Mouse (Mus musculus) midbrain, embryonic 14.5 days (tissue): ENCODE measurements around the gene Ccl9. TPM values are rescaled to one million over a fixed set of nuclear protein-coding genes. Genes with fewer than 3 reads are reported as not detected.

Source experiments
- ATAC-seq: fragments of 200-750 bp; cut with Nextera tagmentation; 2 replicates; pipeline ENCODE4 v1.8.0; 2017; ENCODE audit warnings: moderate number of reproducible peaks, moderate library complexity; ENCODE audit not compliant: low FRiP score, low TSS enrichment
- DNase-seq: peaks from one replicate; pipeline ENCODE4 v3.0.0-alpha.2; 2015
- H3K27ac ChIP-seq: fragments of 300-500 bp; sonication (generic); replicated peaks from 2 replicates; pipeline ENCODE4 v1.5.1; 2014; ENCODE audit warnings: mild to moderate bottlenecking, low read depth, low read length, moderate library complexity
- H3K27me3 ChIP-seq: fragments of 300-500 bp; sonication (generic); 2 replicates; pipeline ENCODE4 v1.6.1; 2014; ENCODE audit warnings: low read length, control low read depth, mixed read lengths; ENCODE audit not compliant: control insufficient read depth, insufficient read depth
- H3K36me3 ChIP-seq: fragments of 300-500 bp; sonication (generic); 2 replicates; pipeline ENCODE4 v1.6.1; 2014; ENCODE audit warnings: low read length, control low read depth; ENCODE audit not compliant: control insufficient read depth, insufficient read depth
- H3K4me1 ChIP-seq: fragments of 300-500 bp; sonication (generic); 2 replicates; pipeline ENCODE4 v1.6.1; 2014; ENCODE audit warnings: mild to moderate bottlenecking, antibody characterized with exemption, low read length, control low read depth; ENCODE audit not compliant: control insufficient read depth, insufficient read depth
- H3K4me2 ChIP-seq: fragments of 300-500 bp; sonication (generic); 2 replicates; pipeline ENCODE4 v1.6.1; 2014; ENCODE audit warnings: mild to moderate bottlenecking, low read length, moderate library complexity
- H3K4me3 ChIP-seq: fragments of 300-500 bp; sonication (generic); replicated peaks from 2 replicates; pipeline ENCODE4 v1.5.1; 2014; ENCODE audit warnings: low read depth, low read length
- H3K9ac ChIP-seq: fragments of 300-500 bp; sonication (generic); replicated peaks from 2 replicates; pipeline ENCODE4 v1.6.1; 2014; ENCODE audit warnings: mild to moderate bottlenecking, low read length, moderate library complexity
- H3K9me3 ChIP-seq: fragments of 300-500 bp; sonication (generic); 2 replicates; pipeline ENCODE4 v1.6.1; 2016; ENCODE audit warnings: low read length, control low read depth, mixed read lengths; ENCODE audit not compliant: control insufficient read depth
- whole genome bisulfite sequencing: fragments of 180-500 bp; shearing (Covaris S2); extraction: QIAGEN DNeasy Blood & Tissue Kit; methylation state at CpG from one replicate; pipeline ENCODE4 v1.1.7; 2014; 5-methylcytosine and 5-hydroxymethylcytosine counted together
- polyA plus RNA-seq: library from polyadenylated mRNA; unstranded; fragments of >200 nt; fragmentation: Nextera tagmentation; extraction: Ambion mirVana; gene quantifications from 2 replicates; pipeline ENCODE4 v1.2.1, GENCODE M21; 2014

Ccl9 gene
- polyA plus RNA-seq, 1 experiment from 2014 or later: 6.9 TPM

DNA sequence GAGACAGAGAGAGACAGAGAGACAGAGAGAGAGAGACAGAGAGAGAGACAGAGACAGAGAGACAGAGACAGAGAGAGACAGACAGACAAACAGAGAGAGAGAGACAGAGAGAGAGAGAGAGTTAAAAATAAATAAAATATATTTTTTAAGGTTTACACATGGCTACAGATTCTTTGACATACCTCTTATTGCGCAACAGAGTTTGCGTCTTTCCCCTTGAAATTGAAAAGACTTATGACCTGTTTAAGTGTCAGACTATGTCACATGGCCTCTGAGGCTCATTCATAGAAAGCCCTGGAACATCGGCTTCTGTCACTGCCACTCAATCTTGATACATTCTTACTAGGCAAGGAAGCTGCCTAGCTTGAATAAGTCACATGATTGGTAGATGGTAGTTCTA, 25.0 kb upstream of the Ccl9 start:
- no peaks in the 10 kb centered on the region for H3K27me3 ChIP-seq
- H3K36me3 ChIP-seq: no peaks in the 10 kb centered on the region
- H3K4me3 ChIP-seq: no peak overlapping the region
- H3K9me3 ChIP-seq: no peaks in the 10 kb centered on the region
- no peaks in the 10 kb centered on the region for H3K4me1 ChIP-seq
- 95% methylated on average over 3 of the region's 3 CpGs for WGBS
- no peak overlapping the region for H3K4me2 ChIP-seq
- DNase-seq: no peak
- no peak for ATAC-seq
- H3K27ac ChIP-seq: no peak overlapping the region
- no peak overlapping the region for H3K9ac ChIP-seq

DNA sequence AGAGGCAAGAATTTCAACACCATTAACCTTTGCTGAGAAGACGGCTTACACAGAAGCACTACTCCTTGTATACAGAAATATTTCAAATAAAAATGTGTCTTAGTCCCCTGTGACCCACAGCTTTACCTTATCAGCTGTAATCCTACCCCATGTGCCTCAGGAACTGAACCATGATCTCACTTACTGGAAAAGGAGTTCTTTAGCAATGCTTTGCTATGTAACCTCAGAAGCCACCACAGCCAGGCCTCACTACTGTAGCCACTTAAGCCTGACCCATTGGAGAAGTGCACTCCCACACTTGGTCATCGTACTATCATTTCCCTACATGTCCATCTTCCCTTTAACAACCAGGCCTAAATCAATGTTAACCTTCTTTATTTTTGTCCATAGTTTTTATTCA, 22.1 kb upstream of the Ccl9 start:
- DNase-seq: no peak
- ATAC-seq: no peak
- Histone ChIP-seq H3K4me2 (no peak overlapping the region), H3K9ac (no peak overlapping the region), H3K36me3 (no peaks in the 10 kb centered on the region), H3K4me3 (no peak overlapping the region), H3K9me3 (no peaks in the 10 kb centered on the region), H3K27ac (no peak overlapping the region), H3K4me1 (no peaks in the 10 kb centered on the region), H3K27me3 (no peaks in the 10 kb centered on the region)
- 97% methylated on average over 2 of the region's 2 CpGs for WGBS

DNA sequence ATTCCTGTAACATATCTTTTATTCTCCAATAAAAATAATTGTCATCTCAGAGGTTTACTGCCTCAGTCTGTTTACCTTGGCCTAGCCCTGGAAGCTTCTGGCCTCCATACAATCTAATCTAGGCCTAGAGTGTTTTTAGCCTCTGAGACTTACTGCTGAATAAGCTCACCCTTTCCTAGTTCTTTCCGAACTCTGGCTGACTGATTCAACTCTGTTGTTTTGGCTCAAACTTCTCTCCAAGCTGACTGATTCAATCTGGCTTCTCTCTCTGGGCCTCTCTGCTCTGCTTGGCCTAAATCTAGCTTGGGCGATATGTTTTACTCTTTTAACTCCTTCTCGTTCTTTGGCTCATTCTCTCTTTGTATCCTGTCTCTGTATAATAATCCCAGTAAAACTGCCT, 20.6 kb upstream of the Ccl9 start:
- Histone ChIP-seq H3K36me3 (no peaks in the 10 kb centered on the region), H3K9me3 (no peaks in the 10 kb centered on the region), H3K27ac (no peak overlapping the region), H3K4me3 (no peak overlapping the region), H3K9ac (no peak overlapping the region), H3K4me2 (no peak overlapping the region), H3K27me3 (no peaks in the 10 kb centered on the region), H3K4me1 (no peaks in the 10 kb centered on the region)
- WGBS: 88% methylated on average over 3 of the region's 3 CpGs
- no peak for ATAC-seq
- no peak for DNase-seq

DNA sequence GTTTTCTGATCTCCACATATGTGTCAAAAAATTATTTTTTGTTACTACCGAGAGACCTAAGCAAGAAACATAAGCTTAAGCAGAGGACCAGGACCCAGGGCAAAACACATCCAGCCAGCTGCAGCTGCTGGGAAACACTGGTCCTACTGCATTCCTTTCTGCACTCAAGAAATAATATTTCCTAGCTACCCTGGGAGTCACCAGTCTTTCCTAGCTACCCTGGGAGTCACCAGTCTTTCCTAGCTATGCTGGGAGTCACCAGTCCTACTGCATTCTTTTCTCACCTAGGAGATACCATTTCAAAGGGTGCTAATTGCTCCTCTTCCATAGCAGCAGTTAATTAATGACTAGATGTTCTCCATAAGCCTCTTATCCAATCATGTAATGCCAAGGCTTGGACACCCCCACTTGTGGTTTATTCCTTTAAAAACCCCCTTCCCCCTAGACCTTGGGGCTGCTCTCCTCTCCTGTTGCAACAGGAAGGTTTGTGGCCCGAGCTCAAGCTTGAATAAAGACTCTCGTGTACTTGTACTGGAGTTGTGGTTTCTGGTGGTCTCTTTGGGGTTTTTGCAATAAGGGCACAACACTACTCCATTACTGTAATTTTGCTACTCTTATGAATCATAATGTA, 19.9 kb upstream of the Ccl9 start:
- Histone ChIP-seq H3K27ac (no peak overlapping the region), H3K9ac (no peak overlapping the region), H3K4me2 (no peak overlapping the region), H3K36me3 (no peaks in the 10 kb centered on the region), H3K9me3 (no peaks in the 10 kb centered on the region), H3K27me3 (no peaks in the 10 kb centered on the region), H3K4me3 (no peak overlapping the region), H3K4me1 (no peaks in the 10 kb centered on the region)
- no peak for ATAC-seq
- no peak for DNase-seq
- 89% methylated on average over 3 of the region's 3 CpGs for WGBS

- H3K4me3 ChIP-seq: no peak overlapping the region
- WGBS: 94% methylated on average over 7 of the region's 7 CpGs
Measured at GRCm38 (mm10) chr11:83597796-83598195, 19.4 kb upstream of the Ccl9 start.

GRCm38 (mm10) chr11:83595669-83596455, 17.4 kb upstream of the Ccl9 start:
- H3K27me3 ChIP-seq: no peaks in the 10 kb centered on the region
- no peak for DNase-seq
- no peaks in the 10 kb centered on the region for H3K4me1 ChIP-seq
- no peak overlapping the region for H3K4me3 ChIP-seq
- H3K9me3 ChIP-seq: no peaks in the 10 kb centered on the region
- H3K9ac ChIP-seq: no peak overlapping the region
- no peak overlapping the region for H3K27ac ChIP-seq
- no peak for ATAC-seq
- H3K4me2 ChIP-seq: no peak overlapping the region
- H3K36me3 ChIP-seq: no peaks in the 10 kb centered on the region
- 90% methylated on average over 7 of the region's 7 CpGs for WGBS

More at GRCm38 (mm10) chr11:83597796-83598195, 19.4 kb upstream of the Ccl9 start:
- DNase-seq: no peak
- no peak overlapping the region for H3K4me2 ChIP-seq
- H3K27me3 ChIP-seq: no peaks in the 10 kb centered on the region
- H3K4me1 ChIP-seq: no peaks in the 10 kb centered on the region
- H3K27ac ChIP-seq: no peak overlapping the region
- H3K9ac ChIP-seq: no peak overlapping the region
- H3K36me3 ChIP-seq: no peaks in the 10 kb centered on the region
- no peak for ATAC-seq
- no peaks in the 10 kb centered on the region for H3K9me3 ChIP-seq

- no peaks in the 10 kb centered on the region for H3K9me3 ChIP-seq
- no peak for DNase-seq
- no peak overlapping the region for H3K9ac ChIP-seq
- no peak overlapping the region for H3K4me3 ChIP-seq
- no peaks in the 10 kb centered on the region for H3K36me3 ChIP-seq
- WGBS: 95% methylated on average over 5 of the region's 5 CpGs
- no peak overlapping the region for H3K4me2 ChIP-seq
- no peaks in the 10 kb centered on the region for H3K27me3 ChIP-seq
- ATAC-seq: no peak
- H3K27ac ChIP-seq: no peak overlapping the region
- no peaks in the 10 kb centered on the region for H3K4me1 ChIP-seq
Measured at GRCm38 (mm10) chr11:83593453-83593852, 15.0 kb upstream of the Ccl9 start.

DNA sequence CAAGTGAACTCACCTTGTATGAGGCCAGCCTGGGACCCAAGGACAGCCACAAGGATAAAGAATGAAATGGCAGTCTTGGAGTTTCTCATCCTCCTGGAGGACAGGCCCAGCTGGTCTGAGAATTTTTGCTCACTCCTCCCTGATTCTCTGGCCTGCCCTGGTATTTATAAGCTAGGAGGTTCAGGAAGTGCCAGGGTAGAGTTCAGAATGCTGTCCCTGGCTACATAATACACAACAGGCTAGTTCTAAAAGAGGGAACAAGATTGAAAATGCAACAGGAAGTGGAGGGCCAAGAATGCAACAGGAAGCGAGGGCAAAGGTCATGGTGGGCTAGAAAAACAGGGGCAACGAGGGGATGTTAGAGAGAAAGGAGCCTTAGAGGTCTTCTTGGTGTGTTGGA, 14.4 kb upstream of the Ccl9 start, which contains the start of gene Ccl6:
Ccl6 (minus strand) TSS at position 235 of the 400 bp plus-strand sequence.
- DNase-seq (no peak), ATAC-seq (no peak)
- WGBS: 58% methylated on average over 2 of the region's 2 CpGs
- no peak within 1 kb of the TSS for H3K4me3 ChIP-seq
- H3K36me3 ChIP-seq: no peaks in the 10 kb centered on the region
- H3K9ac ChIP-seq: no peak within 1 kb of the TSS
- H3K4me1 ChIP-seq: no peaks in the 10 kb centered on the region
- no peaks in the 10 kb centered on the region for H3K9me3 ChIP-seq
- H3K4me2 ChIP-seq: no peak within 1 kb of the TSS
- H3K27ac ChIP-seq: no peak within 1 kb of the TSS
- no peaks in the 10 kb centered on the region for H3K27me3 ChIP-seq

DNA sequence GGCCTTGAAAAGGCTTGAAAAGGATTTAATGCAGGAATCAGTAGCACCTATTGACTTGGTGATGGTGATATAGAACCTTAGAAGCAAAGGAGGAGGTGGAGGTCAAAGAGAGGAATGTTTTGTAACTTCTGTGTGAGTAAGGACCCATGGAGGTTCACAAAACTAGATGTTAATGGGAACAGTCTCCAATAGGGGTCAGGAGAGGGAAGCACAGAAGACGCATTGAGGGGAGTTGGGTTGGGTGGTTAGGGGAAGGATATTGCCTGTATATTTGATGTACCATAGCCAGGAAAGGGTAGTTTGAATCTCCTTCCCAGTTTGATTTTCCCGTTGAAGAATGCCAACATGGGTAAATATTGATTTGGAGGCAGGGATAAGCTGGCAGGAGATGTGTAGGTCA, 5.8 kb upstream of the Ccl9 start:
- H3K9me3 ChIP-seq: no peaks in the 10 kb centered on the region
- no peak for ATAC-seq
- H3K4me3 ChIP-seq: no peak overlapping the region
- WGBS: 74% methylated on average over 2 of the region's 2 CpGs
- H3K4me2 ChIP-seq: no peak overlapping the region
- H3K36me3 ChIP-seq: no peaks in the 10 kb centered on the region
- no peaks in the 10 kb centered on the region for H3K27me3 ChIP-seq
- H3K27ac ChIP-seq: no peak overlapping the region
- no peak for DNase-seq
- H3K4me1 ChIP-seq: no peaks in the 10 kb centered on the region
- H3K9ac ChIP-seq: no peak overlapping the region
